Mouse (Mus musculus) ovary, postnatal 14 days (tissue): Measurements from ENCODE around the gene Olfr640.

Experiments used
- DNase-seq: peaks from one replicate; pipeline ENCODE4 v3.0.0; 2022; ENCODE audit warnings: low spot score

Olfr640 gene

GRCm38 (mm10) chr7:104025473-104025872 is at the start of gene Olfr640:
Gene Olfr640, minus strand, starts transcription at chr7:104025573.
- no peak for DNase-seq

GRCm38 (mm10) chr7:104071769-104072168 is 46.4 kb upstream of the Olfr640 start, which contains the start of gene Olfr644:
Gene Olfr644, minus strand, starts transcription at chr7:104071869.
- no peak for DNase-seq

GRCm38 (mm10) chr7:104061345-104061744 is 36.0 kb upstream of the Olfr640 start, which contains the start of gene 4930516K23Rik:
Gene 4930516K23Rik, minus strand, starts transcription at chr7:104061445.
- no peak for DNase-seq

GRCm38 (mm10) chr7:104059215-104059614 is 33.8 kb upstream of the Olfr640 start:
- no peak for DNase-seq

- DNase-seq, result no peak
Observed at GRCm38 (mm10) chr7:104052566-104052965, 27.2 kb upstream of the Olfr640 start, which contains the start of gene Olfr642. Gene Olfr642, minus strand, starts transcription at chr7:104052666.

GRCm38 (mm10) chr7:104050745-104051144 is 25.4 kb upstream of the Olfr640 start:
- no peak for DNase-seq

- no peak for DNase-seq
Observed at GRCm38 (mm10) chr7:104035145-104035544, 9.8 kb upstream of the Olfr640 start, which contains the start of gene Olfr641. Gene Olfr641, plus strand, starts transcription at chr7:104035445.

GRCm38 (mm10) chr7:104026978-104027377 is 1.6 kb upstream of the Olfr640 start:
- DNase-seq, result no peak

- DNase-seq, result no peak
Observed at GRCm38 (mm10) chr7:104021651-104022050, 3.7 kb downstream of the Olfr640 start.

- no peak for DNase-seq
Observed at GRCm38 (mm10) chr7:104018953-104019352, 6.4 kb downstream of the Olfr640 start.

- DNase-seq, result no peak
Observed at GRCm38 (mm10) chr7:104017203-104017602, 8.2 kb downstream of the Olfr640 start, which contains the start of gene Olfr639. Gene Olfr639, minus strand, starts transcription at chr7:104017303.

GRCm38 (mm10) chr7:103999124-103999523 is 26.2 kb downstream of the Olfr640 start:
- DNase-seq, result no peak

- DNase-seq, result no peak
Observed at GRCm38 (mm10) chr7:103998446-103998845, 26.9 kb downstream of the Olfr640 start, which contains the start of gene Olfr638. Gene Olfr638, plus strand, starts transcription at chr7:103998746.

- DNase-seq, result no peak
Observed at GRCm38 (mm10) chr7:103971782-103972181, 53.6 kb downstream of the Olfr640 start.

- no peak for DNase-seq
Observed at GRCm38 (mm10) chr7:103970852-103971251, 54.5 kb downstream of the Olfr640 start, which contains the start of gene Olfr635. Gene Olfr635, plus strand, starts transcription at chr7:103971152.
